8 mouse cellular contexts compared by ENCODE assay signal in genomic region chr4:152283186-152283950, GRCm38 (mm10). TPM values are rescaled to one million over a fixed set of nuclear protein-coding genes. Genes with fewer than 3 reads are reported as not detected.
A peak's percentile ranks its signal among the peaks of the same experiment; 100 is the strongest.
DNase-seq lines count a peak whose midpoint lies in the region; ATAC-seq lines count a peak whose summit lies in the region.

No protein-coding gene starts in this region.

- intact Hi-C loops in left cerebral cortex, postnatal 4 days (cut with DNase I) = loop anchor here (5.0 kb wide), 1 partner anchor 71 kb away; no protein-coding TSS in a partner anchor

- peaks cover 37% of the 10 kb centered on the region for H3K4me1 ChIP-seq in embryonic facial prominence, embryonic 10.5 days
- peaks cover 33% of the 10 kb centered on the region for H3K4me1 ChIP-seq in midbrain, embryonic 11.5 days (ENCODE audit: control insufficient read depth, insufficient read depth, low read length)

- H3K4me2 ChIP-seq in midbrain, embryonic 11.5 days = peak overlapping the region; percentile 33

- H3K36me3 ChIP-seq in embryonic facial prominence, embryonic 10.5 days (replicated peaks) = 0 out of 2 replicates have a peak, but pooled peaks cover 3% of the 10 kb centered on the region
- H3K36me3 ChIP-seq in midbrain, embryonic 11.5 days (ENCODE audit: control insufficient read depth, insufficient read depth, low read length) = no peaks in the 10 kb centered on the region

- peak; percentile 93 for DNase-seq in adrenal gland, postnatal 10 days
- peak; percentile 93 for DNase-seq in embryonic facial prominence, embryonic 10.5 days (ENCODE audit: low spot score)
- peak; percentile 82 to 84 for DNase-seq in heart, adult 18-20 months
- peak; percentile 86 for DNase-seq in kidney, adult 18-20 months
- peak; percentile 88 for DNase-seq in left cerebral cortex, postnatal 4 days
- DNase-seq in midbrain, embryonic 11.5 days (ENCODE audit: low spot score, missing footprints) = peak; percentile 98
- DNase-seq in right cerebral cortex, postnatal 4 days = peak; percentile 89
- peak; percentile 73 for DNase-seq in yolk sac, embryonic 10.5 days (ENCODE audit: low spot score)

- 0 out of 2 replicates have a peak overlapping the region, but pooled peaks have one; percentile 14 for H3K9ac ChIP-seq in midbrain, embryonic 11.5 days (ENCODE audit: low read length)

- ATAC-seq in midbrain, embryonic 11.5 days (ENCODE audit: low FRiP score) = peak; percentile 74

- peaks cover 99% of the 10 kb centered on the region for H3K27me3 ChIP-seq in embryonic facial prominence, embryonic 10.5 days (replicated peaks; ENCODE audit: low read depth, poor library complexity, severe bottlenecking)
- peaks cover 84% of the 10 kb centered on the region for H3K27me3 ChIP-seq in midbrain, embryonic 11.5 days (ENCODE audit: control insufficient read depth, insufficient read depth, low read length)

- no peaks in the 10 kb centered on the region for H3K9me3 ChIP-seq in embryonic facial prominence, embryonic 10.5 days
- no peaks in the 10 kb centered on the region for H3K9me3 ChIP-seq in midbrain, embryonic 11.5 days (ENCODE audit: control insufficient read depth, low read length)

- no peak overlapping the region; the same call in 1 of the 2 replicates for H3K27ac ChIP-seq in embryonic facial prominence, embryonic 10.5 days (replicated peaks)
- no peak overlapping the region for H3K27ac ChIP-seq in midbrain, embryonic 11.5 days (ENCODE audit: low read depth, low read length)

- peak overlapping the region; percentile 51 for H3K4me3 ChIP-seq in embryonic facial prominence, embryonic 10.5 days
- peak overlapping the region; percentile 21 for H3K4me3 ChIP-seq in midbrain, embryonic 11.5 days (ENCODE audit: low read depth, low read length)

- 3% methylated on average over 70 of the region's 70 CpGs for WGBS in embryonic facial prominence, embryonic 10.5 days
- WGBS in midbrain, embryonic 11.5 days = 5% methylated on average over 64 of the region's 70 CpGs

RNA-seq across cellular contexts. Expression of gene Hes3, which starts 8.1 kb away (rescaled TPM):
- total RNA-seq in adrenal gland, postnatal 10 days (2021) = not detected
- polyA plus RNA-seq in embryonic facial prominence, embryonic 10.5 days (2016; fragmentation: Nextera tagmentation; extraction: Ambion mirVana) = 0.10 and 2.3 TPM in 2 replicates
- total RNA-seq in heart, adult 18-20 months (2021) = not detected
- under 1 TPM in 1 of 2 experiments, not detected in 1; 0.20 TPM for total RNA-seq in left cerebral cortex, postnatal 4 days (2021)
- polyA plus RNA-seq in midbrain, embryonic 11.5 days (2014; fragmentation: Nextera tagmentation; extraction: Ambion mirVana) = 8.6 and 12.6 TPM in 2 replicates

RNA-seq across cellular contexts. Expression of gene Gpr153, which starts 9.3 kb away (rescaled TPM):
- 10 to 100 TPM; 11.2 to 11.8 TPM for total RNA-seq in adrenal gland, postnatal 10 days (2021)
- polyA plus RNA-seq in embryonic facial prominence, embryonic 10.5 days (2016; fragmentation: Nextera tagmentation; extraction: Ambion mirVana) = 2.7 and 4.0 TPM in 2 replicates
- total RNA-seq in heart, adult 18-20 months (2021) = 10 to 100 TPM in 1 of 2 experiments, 1 to 10 TPM in 1; 8.0 to 10.2 TPM
- 10 to 100 TPM; 28.6 to 31.1 TPM for total RNA-seq in left cerebral cortex, postnatal 4 days (2021)
- 7.4 and 9.5 TPM in 2 replicates for polyA plus RNA-seq in midbrain, embryonic 11.5 days (2014; fragmentation: Nextera tagmentation; extraction: Ambion mirVana)

RNA-seq across cellular contexts. Expression of gene Icmt, which starts 13.7 kb away (rescaled TPM):
- total RNA-seq in adrenal gland, postnatal 10 days (2021) = 10 to 100 TPM; 30.4 to 31.6 TPM
- polyA plus RNA-seq in embryonic facial prominence, embryonic 10.5 days (2016; fragmentation: Nextera tagmentation; extraction: Ambion mirVana) = 29.5 and 30.2 TPM in 2 replicates
- total RNA-seq in heart, adult 18-20 months (2021) = 10 to 100 TPM; 25.7 to 32.2 TPM
- total RNA-seq in left cerebral cortex, postnatal 4 days (2021) = 10 to 100 TPM; 22.8 to 23.4 TPM
- 18.1 and 19.8 TPM in 2 replicates for polyA plus RNA-seq in midbrain, embryonic 11.5 days (2014; fragmentation: Nextera tagmentation; extraction: Ambion mirVana)

RNA-seq across cellular contexts. Expression of gene Rnf207, which starts 35.4 kb away (rescaled TPM):
- under 1 TPM in 1 of 2 experiments, not detected in 1; 0.70 TPM for total RNA-seq in adrenal gland, postnatal 10 days (2021)
- 1.3 and 2.3 TPM in 2 replicates for polyA plus RNA-seq in embryonic facial prominence, embryonic 10.5 days (2016; fragmentation: Nextera tagmentation; extraction: Ambion mirVana)
- 10 to 100 TPM; 38.8 to 46.0 TPM for total RNA-seq in heart, adult 18-20 months (2021)
- 1 to 10 TPM; 3.0 to 3.8 TPM for total RNA-seq in left cerebral cortex, postnatal 4 days (2021)
- polyA plus RNA-seq in midbrain, embryonic 11.5 days (2014; fragmentation: Nextera tagmentation; extraction: Ambion mirVana) = 1.1 and 1.7 TPM in 2 replicates

RNA-seq across cellular contexts. Expression of gene Rpl22, which starts 42.2 kb away (rescaled TPM):
- total RNA-seq in adrenal gland, postnatal 10 days (2021) = 100 to 1,000 TPM; 484 to 487 TPM
- 360 and 367 TPM in 2 replicates for polyA plus RNA-seq in embryonic facial prominence, embryonic 10.5 days (2016; fragmentation: Nextera tagmentation; extraction: Ambion mirVana)
- total RNA-seq in heart, adult 18-20 months (2021) = 100 to 1,000 TPM; 275 to 290 TPM
- 100 to 1,000 TPM; 335 to 363 TPM for total RNA-seq in left cerebral cortex, postnatal 4 days (2021)
- 357 and 368 TPM in 2 replicates for polyA plus RNA-seq in midbrain, embryonic 11.5 days (2014; fragmentation: Nextera tagmentation; extraction: Ambion mirVana)
